Mouse (Mus musculus) lung, adult 18-20 months (tissue): Measurements from ENCODE around the gene Kat5.

Source experiments
- DNase-seq, 2 experiments: peaks; one replicate each; pipeline ENCODE4 v3.0.0; 2022; ENCODE audit warnings: mixed read lengths in 2 of 2

Gene Kat5

GRCm38 (mm10) chr19:5570353-5571246 lies 39.4 kb downstream of the Kat5 start:
- DNase-seq: no peak

- DNase-seq: no peak
Measured at GRCm38 (mm10) chr19:5569521-5569920, 40.5 kb downstream of the Kat5 start.

GRCm38 (mm10) chr19:5568470-5569140 lies 41.4 kb downstream of the Kat5 start:
- peak; percentile 82 to 87 for DNase-seq

- DNase-seq: peak; percentile 91 to 93
Measured at GRCm38 (mm10) chr19:5567534-5568469, 42.2 kb downstream of the Kat5 start, which contains the start of gene Ap5b1. TSS of gene Ap5b1 (plus strand) at chr19:5568025.

GRCm38 (mm10) chr19:5567180-5567533 lies 42.9 kb downstream of the Kat5 start:
- no peak for DNase-seq

- no peak for DNase-seq
Measured at GRCm38 (mm10) chr19:5566316-5566715, 43.7 kb downstream of the Kat5 start.

GRCm38 (mm10) chr19:5562776-5563175 lies 47.3 kb downstream of the Kat5 start:
- no peak for DNase-seq

- no peak for DNase-seq
Measured at GRCm38 (mm10) chr19:5561886-5562285, 48.2 kb downstream of the Kat5 start.

GRCm38 (mm10) chr19:5561252-5561790 lies 48.7 kb downstream of the Kat5 start:
- DNase-seq: no peak

- DNase-seq: peak; percentile 86 to 92
Measured at GRCm38 (mm10) chr19:5560457-5561041, 49.5 kb downstream of the Kat5 start, which contains the start of gene Ovol1. TSS of gene Ovol1 (minus strand) at chr19:5560646.

GRCm38 (mm10) chr19:5559631-5560456 lies 50.2 kb downstream of the Kat5 start:
- DNase-seq: no peak

GRCm38 (mm10) chr19:5559229-5559628 lies 50.8 kb downstream of the Kat5 start:
- DNase-seq: no peak

- DNase-seq: no peak
Measured at GRCm38 (mm10) chr19:5558770-5559169, 51.3 kb downstream of the Kat5 start.

- DNase-seq: no peak
Measured at GRCm38 (mm10) chr19:5558169-5558568, 51.9 kb downstream of the Kat5 start.

- peak; percentile 75 to 86 for DNase-seq
Measured at GRCm38 (mm10) chr19:5554212-5554611, 55.8 kb downstream of the Kat5 start.

GRCm38 (mm10) chr19:5553802-5554201 lies 56.2 kb downstream of the Kat5 start:
- peak; percentile 40 to 57 for DNase-seq
